Mouse (Mus musculus) 416B (cell line): Measurements from ENCODE around the gene Ifna16.
A peak's percentile ranks its signal among the peaks of the same experiment; 100 is the strongest.

ENCODE experiments used
- DNase-seq: peaks from one replicate; pipeline ENCODE4 v3.0.0; 2011; ENCODE audit warnings: low read depth

Ifna16 gene

DNA sequence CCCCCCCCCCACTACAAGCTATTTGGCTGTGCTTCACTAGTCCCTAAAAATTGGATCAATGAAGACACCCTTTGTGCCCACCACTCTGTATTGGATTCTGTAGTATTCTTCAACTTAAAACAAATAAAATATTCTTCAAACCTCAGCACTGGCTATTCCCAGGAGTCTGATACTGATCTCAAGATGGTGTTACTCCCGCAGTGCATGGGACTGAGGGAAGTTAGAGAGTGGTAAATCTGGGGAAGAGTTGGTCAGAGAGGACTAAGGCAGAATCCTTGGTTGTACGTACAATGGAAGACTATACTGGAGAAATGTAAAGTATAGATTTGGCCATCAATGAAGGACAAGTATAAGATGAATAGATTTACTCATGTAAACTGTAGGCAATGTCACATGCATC, 34.2 kb downstream of the Ifna16 start:
- peak; percentile 55 for DNase-seq

DNA sequence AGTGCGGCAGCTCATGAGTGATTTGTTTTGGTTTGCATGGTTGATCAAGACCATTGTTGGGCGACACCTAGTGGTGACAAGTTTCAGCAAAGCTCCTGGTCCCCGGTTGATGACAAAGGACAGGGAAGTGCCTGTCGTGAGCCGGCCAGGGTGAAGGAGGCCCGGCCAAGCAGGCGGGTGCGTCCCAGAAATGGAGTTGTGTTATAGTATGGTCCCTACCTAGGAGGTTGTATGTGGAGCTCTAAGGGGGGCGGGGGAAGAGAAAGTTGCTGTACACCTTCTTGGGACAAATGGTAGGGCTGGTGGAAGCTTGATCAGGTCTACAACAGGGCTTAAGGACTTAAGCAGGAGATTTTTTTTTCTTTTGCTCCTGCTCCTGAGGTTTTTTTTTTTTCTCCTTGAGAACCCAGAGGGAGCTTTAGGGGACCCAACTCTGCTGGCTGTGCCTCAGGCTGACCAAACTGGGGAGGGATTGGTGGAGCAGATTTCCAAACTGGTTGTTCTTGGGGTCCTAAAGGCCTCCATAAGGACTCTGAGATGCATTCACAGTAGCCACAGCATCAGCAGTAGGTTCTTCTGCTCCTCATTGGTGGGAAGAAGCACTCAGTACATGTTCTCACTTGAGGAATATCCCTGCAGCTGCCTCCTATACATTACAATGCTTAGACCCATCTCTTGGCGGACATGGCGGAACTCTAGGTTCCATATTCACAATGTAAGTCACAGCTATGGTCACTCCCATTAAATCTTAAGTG, 35.5 kb downstream of the Ifna16 start:
- peak; percentile 99 for DNase-seq

DNA sequence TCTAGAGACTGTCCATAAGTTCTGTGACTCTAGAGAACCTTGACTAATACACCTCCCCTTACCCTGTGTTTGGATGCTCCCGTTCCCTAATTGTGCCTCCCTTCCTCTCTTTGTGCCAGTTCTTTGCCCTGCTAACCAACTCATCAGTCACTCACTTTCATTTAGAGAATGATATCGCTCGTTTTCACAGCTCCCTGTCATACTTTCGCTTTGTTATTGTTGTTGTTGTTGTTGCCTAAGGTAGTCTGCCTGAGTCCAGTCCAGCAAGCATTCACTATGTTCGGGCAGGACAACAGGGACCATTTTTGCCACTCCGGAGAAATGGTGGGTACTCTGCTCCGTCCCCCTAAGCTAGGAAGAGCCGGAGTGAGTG, 36.0 kb downstream of the Ifna16 start:
- DNase-seq: no peak

GRCm38 (mm10) chr4:88634311-88634710, 42.4 kb downstream of the Ifna16 start, which contains the start of gene C87499:
C87499 (minus strand) TSS chr4:88634411.
- DNase-seq: no peak
